Mouse (Mus musculus): ENCODE data around the gene Kdsr.

Gene Kdsr

GRCm38 (mm10) chr1:106759572-106760435 is at the start of gene Kdsr:
Gene Kdsr, minus strand, starts transcription at chr1:106759727.
- peak; percentile 97 for DNase-seq

GRCm38 (mm10) chr1:106799931-106800330 is 40.4 kb upstream of the Kdsr start:
- no peak for DNase-seq

GRCm38 (mm10) chr1:106799406-106799805 is 39.9 kb upstream of the Kdsr start:
- no peak for DNase-seq

GRCm38 (mm10) chr1:106796987-106797779 is 37.7 kb upstream of the Kdsr start:
- DNase-seq: peak; percentile 7

GRCm38 (mm10) chr1:106796542-106796924 is 37.0 kb upstream of the Kdsr start, which contains the start of gene Vps4b:
Gene Vps4b, minus strand, starts transcription at chr1:106796728.
- peak; percentile 88 for DNase-seq

- no peak for DNase-seq
Measured at GRCm38 (mm10) chr1:106795634-106796541, 36.4 kb upstream of the Kdsr start.

- no peak for DNase-seq
Measured at GRCm38 (mm10) chr1:106774896-106775295, 15.4 kb upstream of the Kdsr start.

GRCm38 (mm10) chr1:106774092-106774491 is 14.6 kb upstream of the Kdsr start:
- no peak for DNase-seq

GRCm38 (mm10) chr1:106768773-106769172 is 9.2 kb upstream of the Kdsr start:
- DNase-seq: no peak

- DNase-seq: no peak
Measured at GRCm38 (mm10) chr1:106765771-106766170, 6.2 kb upstream of the Kdsr start.

GRCm38 (mm10) chr1:106764846-106765245 is 5.3 kb upstream of the Kdsr start:
- no peak for DNase-seq

- DNase-seq: no peak
Measured at GRCm38 (mm10) chr1:106764281-106764680, 4.8 kb upstream of the Kdsr start.

GRCm38 (mm10) chr1:106760750-106761149 is 1.2 kb upstream of the Kdsr start:
- no peak for DNase-seq

- DNase-seq: no peak
Measured at GRCm38 (mm10) chr1:106758734-106759571, 574 bp downstream of the Kdsr start.

- DNase-seq: no peak
Measured at GRCm38 (mm10) chr1:106756633-106757032, 2.9 kb downstream of the Kdsr start.

- no peak for DNase-seq
Measured at GRCm38 (mm10) chr1:106752013-106752412, 7.5 kb downstream of the Kdsr start.

GRCm38 (mm10) chr1:106750656-106751055 is 8.9 kb downstream of the Kdsr start:
- DNase-seq: no peak

GRCm38 (mm10) chr1:106748555-106749315 is 10.8 kb downstream of the Kdsr start:
- DNase-seq: no peak

- DNase-seq: no peak
Measured at GRCm38 (mm10) chr1:106742980-106743379, 16.5 kb downstream of the Kdsr start.

- DNase-seq: no peak
Measured at GRCm38 (mm10) chr1:106740735-106741134, 18.8 kb downstream of the Kdsr start.

GRCm38 (mm10) chr1:106739810-106740209 is 19.7 kb downstream of the Kdsr start:
- no peak for DNase-seq

All from cerebellum, adult 11-12 months (tissue).